ENCODE assay signal across 8 mouse cellular contexts in the genomic region with DNA sequence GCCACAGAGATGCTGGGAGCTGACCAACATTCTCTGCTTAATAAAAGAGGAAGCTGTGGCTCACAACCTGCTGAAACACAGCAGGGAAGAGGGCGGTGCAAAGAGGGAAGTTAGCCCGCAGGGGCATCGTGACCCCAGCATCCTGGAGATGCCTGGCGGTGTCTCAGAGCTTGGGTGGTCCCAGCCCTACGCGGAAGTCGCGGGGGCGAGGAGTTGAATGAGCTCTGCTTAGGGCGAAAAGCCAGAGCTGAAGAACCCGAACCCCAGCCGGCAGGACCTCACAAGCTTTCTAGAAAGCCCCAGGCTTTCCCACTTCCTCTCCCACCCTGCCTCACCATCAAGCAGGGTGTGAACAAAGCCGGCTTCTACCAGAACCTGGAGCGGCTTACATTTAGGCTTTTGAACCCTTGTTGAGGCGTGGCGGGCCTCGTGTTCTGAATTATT. TPM values are rescaled to one million over a fixed set of nuclear protein-coding genes. Genes with fewer than 3 reads are reported as not detected.
DNase-seq lines count a peak whose midpoint lies in the region; ATAC-seq and TF ChIP-seq lines count a peak whose summit lies in the region.

No protein-coding gene starts in this region.

- peak overlapping the region; percentile 47 for H3K4me3 ChIP-seq in bone marrow, adult 2 months (replicated peaks; ENCODE audit: control insufficient read depth, low read depth, low read length)
- peak overlapping the region; percentile 34 for H3K4me3 ChIP-seq in heart, adult 2 months
- peak overlapping the region; percentile 6; the same call in 1 of the 2 replicates for H3K4me3 ChIP-seq in stomach, postnatal 0 days (ENCODE audit: low read depth, low read length)

- peak overlapping the region; percentile 46 for H3K4me2 ChIP-seq in stomach, postnatal 0 days (replicated peaks; ENCODE audit: low read depth)

- H3K27ac ChIP-seq in bone marrow, adult 2 months (ENCODE audit: control insufficient read depth, insufficient read depth, low read depth, low read length, poor library complexity) = peak overlapping the region; percentile 90
- H3K27ac ChIP-seq in heart, adult 2 months = peak overlapping the region; percentile 71
- peak overlapping the region; percentile 77 for H3K27ac ChIP-seq in stomach, postnatal 0 days (replicated peaks)

- H3K79me2 ChIP-seq in heart, adult 2 months (replicated peaks; ENCODE audit: control insufficient read depth, insufficient read depth, low read length) = no peaks in the 10 kb centered on the region; the same call in 1 of the 2 replicates

- H3K36me3 ChIP-seq in heart, adult 2 months (ENCODE audit: control insufficient read depth, insufficient read depth, low read length) = peaks cover 2% of the 10 kb centered on the region; the same call in 1 of the 2 replicates
- H3K36me3 ChIP-seq in stomach, postnatal 0 days (ENCODE audit: control insufficient read depth, insufficient read depth, low read length) = no peaks in the 10 kb centered on the region

- intact Hi-C loops in heart, adult 2 months (cut with DNase I) = loop anchor here (5.0 kb wide), 1 partner anchor 44 kb away; no protein-coding TSS in a partner anchor

- TF ChIP-seq POLR2A in bone marrow, adult 2 months (IDR thresholded peaks at IDR 0.05; ENCODE audit: borderline replicate concordance, control insufficient read depth, low read depth, low read length) = peak; percentile 74; the same call in 1 of the 2 replicates
- no peak for TF ChIP-seq POLR2A in heart, adult 2 months (IDR thresholded peaks at IDR 0.05; ENCODE audit: insufficient read depth, low read depth, low read length)

- no peaks in the 10 kb centered on the region for H3K9me3 ChIP-seq in stomach, postnatal 0 days (ENCODE audit: control insufficient read depth, low read length)

- H3K9ac ChIP-seq in heart, adult 2 months (ENCODE audit: low read depth, low read length) = peak overlapping the region; percentile 64
- peak overlapping the region; percentile 47 for H3K9ac ChIP-seq in stomach, postnatal 0 days (ENCODE audit: low read length)

- no peak for TF ChIP-seq EP300 in heart, adult 2 months (IDR thresholded peaks at IDR 0.05; ENCODE audit: insufficient read depth, low read depth, low read length)
- TF ChIP-seq EP300 in stomach, postnatal 0 days (optimal IDR thresholded peaks at IDR 0.05) = no peak

- ATAC-seq in megakaryocyte, adult 5-6 weeks (ENCODE audit: poor library complexity, severe bottlenecking) = peak; percentile 78
- ATAC-seq in stomach, postnatal 0 days (ENCODE audit: low FRiP score, low TSS enrichment) = no peak

- peaks cover 2% of the 10 kb centered on the region for H3K4me1 ChIP-seq in bone marrow, adult 2 months (ENCODE audit: control insufficient read depth, insufficient read depth, low read length)
- peaks cover 9% of the 10 kb centered on the region for H3K4me1 ChIP-seq in heart, adult 2 months (ENCODE audit: control insufficient read depth, insufficient read depth, low read length)
- no peaks in the 10 kb centered on the region for H3K4me1 ChIP-seq in stomach, postnatal 0 days (replicated peaks; ENCODE audit: control insufficient read depth, insufficient read depth)

- DNase-seq in cerebellum, adult 9-11 months = peak; percentile 54
- DNase-seq in cerebellum, adult 8-10 months = no peak
- peak; percentile 65 to 77 for DNase-seq in heart, adult 2 months
- DNase-seq in kidney, postnatal 14 days = peak; percentile 68
- DNase-seq in stomach, postnatal 0 days (ENCODE audit: low spot score) = no peak
- DNase-seq in right cerebral cortex, adult 2 months (ENCODE audit: low spot score in 2 of 2) = no peak

- WGBS in bone marrow, adult 2 months = 1% methylated on average over 17 of the region's 17 CpGs
- 5% methylated on average over 17 of the region's 17 CpGs for WGBS in heart, adult 2 months
- 7% methylated on average over 17 of the region's 17 CpGs for WGBS in stomach, postnatal 0 days

- TF ChIP-seq CTCF in bone marrow, adult 2 months (IDR thresholded peaks at IDR 0.05; ENCODE audit: control insufficient read depth, insufficient read depth, low read length) = no peak
- no peak for TF ChIP-seq CTCF in heart, adult 2 months (IDR thresholded peaks at IDR 0.05)
- TF ChIP-seq CTCF in stomach, postnatal 0 days (IDR thresholded peaks at IDR 0.05; ENCODE audit: low read depth) = no peak

- H3K27me3 ChIP-seq in heart, adult 2 months (ENCODE audit: control insufficient read depth, insufficient read depth, low read length) = no peaks in the 10 kb centered on the region
- H3K27me3 ChIP-seq in stomach, postnatal 0 days (ENCODE audit: control insufficient read depth, insufficient read depth, low read length) = no peaks in the 10 kb centered on the region

RNA-seq across cellular contexts. Expression of gene Rmnd5b, which starts 2.3 kb away (rescaled TPM):
- polyA plus RNA-seq in bone marrow, adult 2 months (2011; ENCODE audit: insufficient read depth, insufficient read length, low replicate concordance, missing spikeins) = 14.8 and 19.3 TPM in 2 replicates
- total RNA-seq in heart, adult 2 months (2021) = 10 to 100 TPM; 14.0 to 15.0 TPM
- 24.8 and 32.8 TPM in 2 replicates for polyA plus RNA-seq in heart, adult 2 months (2012; rRNA removed)
- total RNA-seq in megakaryocyte, adult 5-6 weeks (2015) = 50.8 and 63.1 TPM in 2 replicates
- total RNA-seq in megakaryocyte, adult 5-6 weeks (2017) = 19.2 and 35.5 TPM in 2 replicates
- 34.6 and 35.3 TPM in 2 replicates for polyA plus RNA-seq in stomach, postnatal 0 days (2015; fragmentation: Nextera tagmentation; extraction: Ambion mirVana)

RNA-seq across cellular contexts. Expression of gene N4bp3, which starts 12.6 kb away (rescaled TPM):
- 2.7 and 5.7 TPM in 2 replicates for polyA plus RNA-seq in bone marrow, adult 2 months (2011; ENCODE audit: insufficient read depth, insufficient read length, low replicate concordance, missing spikeins)
- 10 to 100 TPM; 10.2 to 10.7 TPM for total RNA-seq in heart, adult 2 months (2021)
- 8.2 and 8.6 TPM in 2 replicates for polyA plus RNA-seq in heart, adult 2 months (2012; rRNA removed)
- total RNA-seq in megakaryocyte, adult 5-6 weeks (2015) = 0.80 and 1.3 TPM in 2 replicates
- 0.45 and 2.9 TPM in 2 replicates for total RNA-seq in megakaryocyte, adult 5-6 weeks (2017)
- 16.1 and 16.8 TPM in 2 replicates for polyA plus RNA-seq in stomach, postnatal 0 days (2015; fragmentation: Nextera tagmentation; extraction: Ambion mirVana)

RNA-seq across cellular contexts. Expression of gene D930048N14Rik, which starts 12.8 kb away (rescaled TPM):
- polyA plus RNA-seq in bone marrow, adult 2 months (2011; ENCODE audit: insufficient read depth, insufficient read length, low replicate concordance, missing spikeins) = 0.29 and 0.72 TPM in 2 replicates
- total RNA-seq in heart, adult 2 months (2021) = under 1 TPM; 0.60 to 0.68 TPM
- 3.7 and 5.0 TPM in 2 replicates for polyA plus RNA-seq in heart, adult 2 months (2012; rRNA removed)
- total RNA-seq in megakaryocyte, adult 5-6 weeks (2015) = 0.33 and 0.43 TPM in 2 replicates
- total RNA-seq in megakaryocyte, adult 5-6 weeks (2017) = 0.26 TPM in 1 of 2 replicates, not detected in the other
- polyA plus RNA-seq in stomach, postnatal 0 days (2015; fragmentation: Nextera tagmentation; extraction: Ambion mirVana) = 2.0 and 2.3 TPM in 2 replicates

RNA-seq across cellular contexts. Expression of gene Nhp2, which starts 18.5 kb away (rescaled TPM):
- 58.3 and 118 TPM in 2 replicates for polyA plus RNA-seq in bone marrow, adult 2 months (2011; ENCODE audit: insufficient read depth, insufficient read length, low replicate concordance, missing spikeins)
- total RNA-seq in heart, adult 2 months (2021) = 10 to 100 TPM; 18.4 to 24.8 TPM
- polyA plus RNA-seq in heart, adult 2 months (2012; rRNA removed) = 18.5 and 19.0 TPM in 2 replicates
- 45.3 and 50.5 TPM in 2 replicates for total RNA-seq in megakaryocyte, adult 5-6 weeks (2015)
- total RNA-seq in megakaryocyte, adult 5-6 weeks (2017) = 38.1 and 52.6 TPM in 2 replicates
- polyA plus RNA-seq in stomach, postnatal 0 days (2015; fragmentation: Nextera tagmentation; extraction: Ambion mirVana) = 134 and 144 TPM in 2 replicates

RNA-seq across cellular contexts. Expression of gene Hnrnpab, which starts 31.3 kb away (rescaled TPM):
- 188 and 198 TPM in 2 replicates for polyA plus RNA-seq in bone marrow, adult 2 months (2011; ENCODE audit: insufficient read depth, insufficient read length, low replicate concordance, missing spikeins)
- total RNA-seq in heart, adult 2 months (2021) = 100 to 1,000 TPM; 132 to 145 TPM
- polyA plus RNA-seq in heart, adult 2 months (2012; rRNA removed) = 68.4 and 71.5 TPM in 2 replicates
- 319 and 341 TPM in 2 replicates for total RNA-seq in megakaryocyte, adult 5-6 weeks (2015)
- 548 and 571 TPM in 2 replicates for total RNA-seq in megakaryocyte, adult 5-6 weeks (2017)
- 204 and 215 TPM in 2 replicates for polyA plus RNA-seq in stomach, postnatal 0 days (2015; fragmentation: Nextera tagmentation; extraction: Ambion mirVana)

Comparison
In these comparisons a context has a peak if more than half of its experiments do, and no peak if none do; other contexts are left out.
1. DNase-seq: peak in cerebellum, adult 9-11 months (single experiment), heart, adult 2 months (2 of 2) and kidney, postnatal 14 days (single experiment); none in cerebellum, adult 8-10 months (single experiment), stomach, postnatal 0 days (single experiment) and right cerebral cortex, adult 2 months (0 of 2).
2. Peak in every context shown above with its lines, with median percentiles within 50 percentile points of each other: H3K27ac ChIP-seq and H3K4me3 ChIP-seq.